Mouse (Mus musculus): ENCODE measurements around the gene Dmrt3. TPM values are rescaled to one million over a fixed set of nuclear protein-coding genes. Genes with fewer than 3 reads are reported as not detected.

Dmrt3 gene
- polyA plus RNA-seq (2015; fragmentation: Nextera tagmentation; extraction: Ambion mirVana): not detected in 2 replicates

GRCm38 (mm10) chr19:25610015-25610410, at the start of gene Dmrt3:
Dmrt3 (plus strand) TSS chr19:25610301.
- H3K4me3 ChIP-seq (ENCODE audit: low read depth, low read length): peak within 1 kb of the TSS; percentile 31
- peaks cover 96% of the 10 kb centered on the region for H3K27me3 ChIP-seq (ENCODE audit: insufficient read depth, low read length)
- H3K9me3 ChIP-seq (ENCODE audit: low read length): no peaks in the 10 kb centered on the region
- TF ChIP-seq EP300 (IDR thresholded peaks at IDR 0.05; ENCODE audit: low read depth): no peak
- no peak for TF ChIP-seq CTCF (IDR thresholded peaks at IDR 0.05; ENCODE audit: low read depth)
- H3K4me1 ChIP-seq (ENCODE audit: insufficient read depth): peaks cover 16% of the 10 kb centered on the region
- 2% methylated on average over 24 of the region's 29 CpGs for WGBS (ENCODE audit: insufficient replicate concordance)
- H3K27ac ChIP-seq (ENCODE audit: low read depth): no peak within 1 kb of the TSS
- H3K9ac ChIP-seq (replicated peaks): no peak within 1 kb of the TSS
- ATAC-seq (no peak), DNase-seq (peak; percentile 15)
- no peaks in the 10 kb centered on the region for H3K36me3 ChIP-seq (replicated peaks; ENCODE audit: insufficient read depth, low read length)
- peak within 1 kb of the TSS; percentile 56 for H3K4me2 ChIP-seq (ENCODE audit: low read depth, low read length)

- ATAC-seq: peak; percentile 40; the same call in 1 of the 2 replicates
- no peak overlapping the region for H3K4me2 ChIP-seq (ENCODE audit: low read depth, low read length)
Measured at GRCm38 (mm10) chr19:25564430-25564829, 45.7 kb upstream of the Dmrt3 start.

DNA sequence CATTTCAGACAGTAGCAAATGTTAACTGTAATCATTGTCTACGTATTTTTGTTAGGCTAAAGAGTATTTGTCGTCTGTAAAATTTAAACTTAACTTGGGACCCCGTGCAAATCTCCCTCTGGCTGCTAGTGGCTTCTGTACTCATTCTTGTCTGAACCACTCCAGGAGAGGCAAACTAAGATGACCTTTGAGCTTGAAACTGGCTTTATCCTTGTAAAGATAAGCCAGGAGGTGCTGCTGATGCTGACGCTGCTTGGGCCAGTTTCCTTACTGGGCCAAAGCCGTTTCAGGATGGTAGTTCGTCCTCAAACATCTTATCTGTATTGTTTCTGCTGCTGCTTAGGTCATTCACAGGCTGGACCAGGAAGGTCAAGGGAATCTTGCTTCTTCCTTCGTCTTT, 40.3 kb upstream of the Dmrt3 start:
- no peak overlapping the region for H3K27ac ChIP-seq (ENCODE audit: low read depth)
- WGBS (ENCODE audit: insufficient replicate concordance): 60% methylated on average over 7 of the region's 7 CpGs
- ATAC-seq (no peak), DNase-seq (no peak)
- no peak for TF ChIP-seq EP300 (IDR thresholded peaks at IDR 0.05; ENCODE audit: low read depth)
- no peak for TF ChIP-seq CTCF (IDR thresholded peaks at IDR 0.05; ENCODE audit: low read depth)
- H3K36me3 ChIP-seq (replicated peaks; ENCODE audit: insufficient read depth, low read length): no peaks in the 10 kb centered on the region
- no peak overlapping the region for H3K4me2 ChIP-seq (ENCODE audit: low read depth, low read length)
- H3K9me3 ChIP-seq (ENCODE audit: low read length): no peaks in the 10 kb centered on the region
- H3K4me3 ChIP-seq (ENCODE audit: low read depth, low read length): no peak overlapping the region
- H3K27me3 ChIP-seq (ENCODE audit: insufficient read depth, low read length): peaks cover 11% of the 10 kb centered on the region; the same call in 1 of the 2 replicates
- no peaks in the 10 kb centered on the region for H3K4me1 ChIP-seq (ENCODE audit: insufficient read depth)
- no peak overlapping the region for H3K9ac ChIP-seq (replicated peaks)

More at GRCm38 (mm10) chr19:25564430-25564829, 45.7 kb upstream of the Dmrt3 start:
- no peaks in the 10 kb centered on the region for H3K9me3 ChIP-seq (ENCODE audit: low read length)
- H3K36me3 ChIP-seq (replicated peaks; ENCODE audit: insufficient read depth, low read length): no peaks in the 10 kb centered on the region
- no peak overlapping the region for H3K9ac ChIP-seq (replicated peaks)
- H3K4me3 ChIP-seq (ENCODE audit: low read depth, low read length): no peak overlapping the region
- DNase-seq: no peak
- no peak for TF ChIP-seq EP300 (IDR thresholded peaks at IDR 0.05; ENCODE audit: low read depth)
- TF ChIP-seq CTCF (IDR thresholded peaks at IDR 0.05; ENCODE audit: low read depth): no peak
- no peaks in the 10 kb centered on the region for H3K4me1 ChIP-seq (ENCODE audit: insufficient read depth)
- H3K27me3 ChIP-seq (ENCODE audit: insufficient read depth, low read length): 0 out of 2 replicates have a peak, but pooled peaks cover 7% of the 10 kb centered on the region
- H3K27ac ChIP-seq (ENCODE audit: low read depth): no peak overlapping the region
- WGBS (ENCODE audit: insufficient replicate concordance): 58% methylated on average over 12 of the region's 12 CpGs

DNA sequence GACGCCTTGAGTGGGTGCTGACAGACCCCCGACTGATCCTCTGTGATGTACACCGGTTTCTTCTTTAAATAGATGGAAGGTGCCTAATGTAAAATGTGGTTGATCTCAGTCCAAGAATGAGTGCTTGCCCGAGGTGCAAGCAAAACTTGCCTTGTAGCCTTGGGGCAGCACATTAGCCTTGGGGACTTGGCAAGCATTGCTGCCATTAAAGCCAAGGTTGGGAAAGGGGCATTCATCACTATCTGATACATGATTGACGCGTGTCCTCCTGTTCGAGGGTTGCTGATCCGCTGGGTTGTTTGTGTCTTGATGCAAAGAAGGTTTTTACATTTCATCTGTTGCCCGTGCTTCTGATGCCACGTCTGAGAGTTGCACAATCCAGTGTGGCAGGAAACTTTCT, 35.7 kb upstream of the Dmrt3 start:
- no peak for DNase-seq

GRCm38 (mm10) chr19:25574981-25575814, 34.9 kb upstream of the Dmrt3 start:
- Histone ChIP-seq H3K4me3 (ENCODE audit: low read depth, low read length) (no peak overlapping the region), H3K36me3 (replicated peaks; ENCODE audit: insufficient read depth, low read length) (no peaks in the 10 kb centered on the region), H3K27ac (ENCODE audit: low read depth) (no peak overlapping the region), H3K4me2 (ENCODE audit: low read depth, low read length) (no peak overlapping the region), H3K27me3 (ENCODE audit: insufficient read depth, low read length) (peaks cover 19% of the 10 kb centered on the region; the same call in 1 of the 2 replicates), H3K4me1 (ENCODE audit: insufficient read depth) (no peaks in the 10 kb centered on the region), H3K9ac (replicated peaks) (no peak overlapping the region), H3K9me3 (ENCODE audit: low read length) (no peaks in the 10 kb centered on the region)
- no peak for ATAC-seq
- no peak for DNase-seq
- TF ChIP-seq CTCF (IDR thresholded peaks at IDR 0.05; ENCODE audit: low read depth) (no peak), EP300 (IDR thresholded peaks at IDR 0.05; ENCODE audit: low read depth) (no peak)
- WGBS (ENCODE audit: insufficient replicate concordance): 12% methylated on average over 17 of the region's 17 CpGs

More for the DNA sequence above, 35.7 kb upstream of the Dmrt3 start:
- no peak overlapping the region for H3K9ac ChIP-seq (replicated peaks)
- no peaks in the 10 kb centered on the region for H3K36me3 ChIP-seq (replicated peaks; ENCODE audit: insufficient read depth, low read length)
- TF ChIP-seq CTCF (IDR thresholded peaks at IDR 0.05; ENCODE audit: low read depth) (no peak), EP300 (IDR thresholded peaks at IDR 0.05; ENCODE audit: low read depth) (no peak)
- H3K27me3 ChIP-seq (ENCODE audit: insufficient read depth, low read length): peaks cover 19% of the 10 kb centered on the region; the same call in 1 of the 2 replicates
- no peak for ATAC-seq
- H3K27ac ChIP-seq (ENCODE audit: low read depth): no peak overlapping the region
- no peak overlapping the region for H3K4me3 ChIP-seq (ENCODE audit: low read depth, low read length)
- 31% methylated on average over 10 of the region's 10 CpGs for WGBS (ENCODE audit: insufficient replicate concordance)
- no peak overlapping the region for H3K4me2 ChIP-seq (ENCODE audit: low read depth, low read length)
- no peaks in the 10 kb centered on the region for H3K9me3 ChIP-seq (ENCODE audit: low read length)
- no peaks in the 10 kb centered on the region for H3K4me1 ChIP-seq (ENCODE audit: insufficient read depth)

DNA sequence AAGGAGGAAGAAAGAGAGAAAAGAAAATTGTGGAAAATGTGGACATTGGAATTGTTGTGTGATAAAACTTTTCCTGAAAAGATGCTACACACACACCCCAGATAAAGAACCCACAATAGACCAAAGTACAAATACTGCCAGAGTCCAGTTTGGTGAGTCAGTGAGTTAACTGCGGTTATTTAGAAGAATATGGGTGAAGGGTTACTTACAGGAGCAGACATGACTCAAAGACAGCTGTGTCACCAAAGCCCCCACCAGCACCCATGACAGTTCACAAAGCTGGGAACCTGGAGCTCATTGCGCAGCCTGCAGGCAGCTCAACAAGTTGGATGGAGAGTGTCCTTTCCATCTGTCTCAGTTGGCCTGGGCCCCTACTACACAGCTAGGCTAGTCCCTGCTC, 31.7 kb upstream of the Dmrt3 start:
- no peak overlapping the region for H3K27ac ChIP-seq (ENCODE audit: low read depth)
- TF ChIP-seq EP300 (IDR thresholded peaks at IDR 0.05; ENCODE audit: low read depth): no peak
- WGBS (ENCODE audit: insufficient replicate concordance): 78% methylated on average over 2 of the region's 2 CpGs
- H3K36me3 ChIP-seq (replicated peaks; ENCODE audit: insufficient read depth, low read length): no peaks in the 10 kb centered on the region
- peaks cover 19% of the 10 kb centered on the region; the same call in 1 of the 2 replicates for H3K27me3 ChIP-seq (ENCODE audit: insufficient read depth, low read length)
- H3K9me3 ChIP-seq (ENCODE audit: low read length): no peaks in the 10 kb centered on the region
- ATAC-seq: no peak
- no peak overlapping the region for H3K9ac ChIP-seq (replicated peaks)
- no peak for DNase-seq
- no peak overlapping the region for H3K4me2 ChIP-seq (ENCODE audit: low read depth, low read length)
- H3K4me1 ChIP-seq (ENCODE audit: insufficient read depth): no peaks in the 10 kb centered on the region
- H3K4me3 ChIP-seq (ENCODE audit: low read depth, low read length): no peak overlapping the region

Data from liver, postnatal 0 days (tissue).